Mouse (Mus musculus) ES-E14 (cell line): ENCODE measurements at regions not wholly inside any gene's neighbourhood (a gene's known extent, or its start where the extent isn't known, plus 50 kb on each side); places are given as distances from the start of the nearest gene placed in this dataset.

Experiments
- DNase-seq: peaks from one replicate; pipeline ENCODE4 v3.0.0-alpha.2; 2013; ENCODE audit warnings: low read depth, low spot score
- H3K27ac ChIP-seq: 2 replicates; pipeline ENCODE4 v1.5.1; 2012; ENCODE audit warnings: low read depth, mild to moderate bottlenecking, low read length, moderate library complexity, mixed read lengths; ENCODE audit not compliant: poor library complexity, insufficient read depth, severe bottlenecking
- H3K36me3 ChIP-seq: 2 replicates; pipeline ENCODE4 v1.6.1; 2012; ENCODE audit warnings: mild to moderate bottlenecking, low read length, moderate library complexity, mixed read lengths; ENCODE audit not compliant: control insufficient read depth, poor library complexity, insufficient read depth, severe bottlenecking
- H3K4me1 ChIP-seq, 2 experiments: fragments of 150-350 bp in 1 of 2; sonication (generic) in 1 of 2; 2 replicates each; pipeline ENCODE4 v1.6.1; 2012; ENCODE audit warnings: low read length in 2 of 2, mild to moderate bottlenecking in 1 of 2, mixed read lengths in 1 of 2; ENCODE audit not compliant: control insufficient read depth in 2 of 2, insufficient read depth in 2 of 2, poor library complexity in 1 of 2
- H3K4me3 ChIP-seq, 2 experiments: fragments of 150-350 bp in 1 of 2; sonication (generic) in 1 of 2; 2 replicates each; pipeline ENCODE4 v1.5.1; 2012; ENCODE audit warnings: low read length in 2 of 2, low read depth in 1 of 2, mild to moderate bottlenecking in 1 of 2, mixed read lengths in 1 of 2; ENCODE audit not compliant: insufficient read depth in 1 of 2, poor library complexity in 1 of 2, severe bottlenecking in 1 of 2
- H3K9ac ChIP-seq: 2 replicates; pipeline ENCODE4 v1.6.1; 2012; ENCODE audit warnings: low read depth, mild to moderate bottlenecking, low read length, mixed read lengths; ENCODE audit not compliant: poor library complexity, insufficient read depth, severe bottlenecking
- H3K9me3 ChIP-seq: fragments of 150-350 bp; sonication (generic); 2 replicates; pipeline ENCODE4 v1.6.1; 2012; ENCODE audit warnings: low read depth, mild to moderate bottlenecking, low read length; ENCODE audit not compliant: control insufficient read depth, insufficient read depth
- CHD2 ChIP-seq: IDR thresholded peaks from 2 replicates; pipeline ENCODE4 v1.6.1; 2014; ENCODE audit warnings: mild to moderate bottlenecking, low read depth, low read length, inconsistent platforms
- HCFC1 ChIP-seq: IDR thresholded peaks from 2 replicates; pipeline ENCODE4 v1.6.1; 2012; ENCODE audit warnings: low read length, inconsistent platforms, borderline replicate concordance; ENCODE audit not compliant: insufficient read depth
- MAFK ChIP-seq: IDR thresholded peaks from 2 replicates; pipeline ENCODE4 v1.6.1; 2014; ENCODE audit warnings: mild to moderate bottlenecking, low read depth, low read length, inconsistent platforms; ENCODE audit not compliant: insufficient read depth
- ZC3H11A ChIP-seq: IDR thresholded peaks from 2 replicates; pipeline ENCODE4 v1.6.1; 2012; ENCODE audit warnings: low read depth, mild to moderate bottlenecking, inconsistent platforms, low read length, borderline replicate concordance
- ZNF384 ChIP-seq: IDR thresholded peaks from 2 replicates; pipeline ENCODE4 v1.6.1; 2012; ENCODE audit warnings: low read depth, low read length, inconsistent platforms
- in situ Hi-C, 2 experiments: fragments of 600-800 bp; cut with MboI; formaldehyde crosslinking; loops; one replicate each; pipeline ENCODE4 v1.15.1; 2025; ENCODE audit warnings: low sequenced_read_pairs in 2 of 2, inconsistent platforms in 1 of 2; ENCODE audit not compliant: unreplicated experiment in 2 of 2

DNA sequence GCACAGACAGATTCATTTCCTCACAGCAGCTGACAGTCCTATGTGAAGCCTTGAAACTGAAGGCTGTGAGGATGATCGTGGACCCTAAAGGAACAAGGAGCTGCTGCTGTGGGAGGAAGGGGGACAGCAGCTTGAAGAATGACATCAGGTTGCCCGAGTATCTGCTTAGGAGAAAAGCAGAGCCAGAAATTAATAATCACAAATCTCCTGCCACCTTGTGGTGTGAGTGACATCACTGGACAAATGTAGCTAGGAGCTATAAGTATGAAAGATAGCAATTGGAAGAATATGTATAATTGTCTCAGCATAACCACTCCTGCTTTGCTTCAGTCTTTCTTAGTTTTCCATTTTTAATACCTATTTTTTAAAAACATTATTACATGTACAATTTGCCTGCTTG, 356.6 kb upstream of the Epha7 start:
- no peak overlapping the region for H3K9ac ChIP-seq
- no peaks in the 10 kb centered on the region for H3K9me3 ChIP-seq
- DNase-seq, result no peak
- in situ Hi-C loops, result no loop called here
- no peak for TF ChIP-seq ZC3H11A
- no peak for TF ChIP-seq MAFK
- no peak for TF ChIP-seq ZNF384
- TF ChIP-seq CHD2, result no peak
- TF ChIP-seq HCFC1, result no peak
- no peak overlapping the region for H3K27ac ChIP-seq
- H3K36me3 ChIP-seq, result no peaks in the 10 kb centered on the region
- H3K4me1 ChIP-seq, result no peaks in the 10 kb centered on the region
- H3K4me3 ChIP-seq, result no peak overlapping the region
